Mouse (Mus musculus): ENCODE measurements around the gene Cep162. TPM values are rescaled to one million over a fixed set of nuclear protein-coding genes. Genes with fewer than 3 reads are reported as not detected.

The Cep162 gene
- total RNA-seq, 2 experiments from 2014 or later: 6.4 to 7.7 TPM

GRCm38 (mm10) chr9:87169144-87169543 is 86.2 kb downstream of the Cep162 start:
- intact Hi-C loops (cut with DNase I): no loop called here
- DNase-seq (ENCODE audit: low spot score in 2 of 2): no peak

- intact Hi-C loops (cut with DNase I): no loop called here
- no peak for DNase-seq (ENCODE audit: low spot score in 2 of 2)
Observed at GRCm38 (mm10) chr9:87168051-87168450, 87.3 kb downstream of the Cep162 start.

- intact Hi-C loops (cut with DNase I): no loop called here
- DNase-seq (ENCODE audit: low spot score in 2 of 2): peak; percentile 14 to 28
Observed at GRCm38 (mm10) chr9:87167001-87167830, 88.1 kb downstream of the Cep162 start.

- intact Hi-C loops (cut with DNase I): no loop called here
Observed at GRCm38 (mm10) chr9:87162559-87162958, 92.8 kb downstream of the Cep162 start.

GRCm38 (mm10) chr9:87152641-87153325 is 102.6 kb downstream of the Cep162 start:
- intact Hi-C loops (cut with DNase I): no loop called here
- DNase-seq (ENCODE audit: low spot score in 2 of 2): no peak

More at GRCm38 (mm10) chr9:87162559-87162958, 92.8 kb downstream of the Cep162 start:
- no peak for DNase-seq (ENCODE audit: low spot score in 2 of 2)

GRCm38 (mm10) chr9:87147927-87148326 is 107.4 kb downstream of the Cep162 start:
- DNase-seq (ENCODE audit: low spot score in 2 of 2): no peak
- intact Hi-C loops (cut with DNase I): no loop called here

- intact Hi-C loops (cut with DNase I): no loop called here
- no peak for DNase-seq (ENCODE audit: low spot score in 2 of 2)
Observed at GRCm38 (mm10) chr9:87146400-87146799, 108.9 kb downstream of the Cep162 start.

- DNase-seq (ENCODE audit: low spot score in 2 of 2): no peak
Observed at GRCm38 (mm10) chr9:87145671-87146070, 109.7 kb downstream of the Cep162 start.

GRCm38 (mm10) chr9:87145180-87145579 is 110.2 kb downstream of the Cep162 start:
- peak in 1 of 2 experiments; percentile 6 for DNase-seq (ENCODE audit: low spot score in 2 of 2)
- intact Hi-C loops (cut with DNase I): no loop called here

More at GRCm38 (mm10) chr9:87145671-87146070, 109.7 kb downstream of the Cep162 start:
- intact Hi-C loops (cut with DNase I): no loop called here

GRCm38 (mm10) chr9:87144532-87144931 is 110.8 kb downstream of the Cep162 start:
- intact Hi-C loops (cut with DNase I): no loop called here

GRCm38 (mm10) chr9:87144106-87144505 is 111.2 kb downstream of the Cep162 start, which contains the start of gene Mrap2:
TSS of gene Mrap2 (plus strand) at chr9:87144306.
- intact Hi-C loops (cut with DNase I): no loop called here
- peak; percentile 56 to 71 for DNase-seq (ENCODE audit: low spot score in 2 of 2)

More at GRCm38 (mm10) chr9:87144532-87144931, 110.8 kb downstream of the Cep162 start:
- peak in 1 of 2 experiments; percentile 4 for DNase-seq (ENCODE audit: low spot score in 2 of 2)

- intact Hi-C loops (cut with DNase I): no loop called here
- no peak for DNase-seq (ENCODE audit: low spot score in 2 of 2)
Observed at GRCm38 (mm10) chr9:87143076-87143475, 112.3 kb downstream of the Cep162 start.

Other genes with a start within 250 kb of the Cep162 start
- 1 to 10 TPM; 4.2 to 7.5 TPM for gene Ripply2, start 240.0 kb downstream of the Cep162 start, total RNA-seq (2021)
- 10 to 100 TPM; 28.1 to 34.7 TPM for gene Cyb5r4, start 233.5 kb downstream of the Cep162 start, total RNA-seq (2021)
- 1 to 10 TPM; 3.3 to 4.7 TPM for gene Mrap2, start 111.2 kb downstream of the Cep162 start, total RNA-seq (2021)

Data from left cerebral cortex, postnatal 14 days (tissue).